Mouse (Mus musculus): ENCODE results near the gene Olfr502.
"Not testable (repeated sequence)": the region's sequence is repeated elsewhere in the genome, so short reads cannot be mapped to it uniquely, and the experiment has no call there.

Gene Olfr502

GRCm38 (mm10) chr7:108524965-108525364 lies at the start of gene Olfr502:
TSS of gene Olfr502 (minus strand) at chr7:108525065.
- no peak for DNase-seq (ENCODE audit: low read depth)

- DNase-seq (ENCODE audit: low read depth): no peak
Observed at GRCm38 (mm10) chr7:108565693-108566092, 40.8 kb upstream of the Olfr502 start, which contains the start of gene Olfr504. TSS of gene Olfr504 (minus strand) at chr7:108565793.

GRCm38 (mm10) chr7:108544227-108544626 lies 19.4 kb upstream of the Olfr502 start, which contains the start of gene Olfr503:
TSS of gene Olfr503 (plus strand) at chr7:108544527.
- DNase-seq (ENCODE audit: low read depth): not testable (repeated sequence)

GRCm38 (mm10) chr7:108542416-108542815 lies 17.6 kb upstream of the Olfr502 start:
- DNase-seq (ENCODE audit: low read depth): no peak

All from NIH3T3 (cell line).